Mouse (Mus musculus) liver, postnatal 0 days (tissue): ENCODE results near the gene C87436. TPM values are rescaled to one million over a fixed set of nuclear protein-coding genes. Genes with fewer than 3 reads are reported as not detected.

ENCODE experiments used
- ATAC-seq: fragments of 200-750 bp; cut with Nextera tagmentation; 2 replicates; pipeline ENCODE4 v1.8.0; 2017; ENCODE audit warnings: mild to moderate bottlenecking, moderate library complexity
- DNase-seq: peaks from one replicate; pipeline ENCODE4 v3.0.0-alpha.2; 2016
- H3K27ac ChIP-seq: fragments of 300-500 bp; sonication (generic); 2 replicates; pipeline ENCODE4 v1.5.1; 2014; ENCODE audit warnings: antibody characterized with exemption, moderate library complexity, mild to moderate bottlenecking, low read depth
- H3K27me3 ChIP-seq: fragments of 300-500 bp; sonication (generic); 2 replicates; pipeline ENCODE4 v1.6.1; 2014; ENCODE audit warnings: low read length, control low read depth, mixed read lengths; ENCODE audit not compliant: insufficient read depth
- H3K36me3 ChIP-seq: fragments of 300-500 bp; sonication (generic); replicated peaks from 2 replicates; pipeline ENCODE4 v1.6.1; 2014; ENCODE audit warnings: mild to moderate bottlenecking, control low read depth, low read length, moderate library complexity, mixed read lengths; ENCODE audit not compliant: insufficient read depth
- H3K4me1 ChIP-seq: fragments of 300-500 bp; sonication (generic); 2 replicates; pipeline ENCODE4 v1.6.1; 2014; ENCODE audit warnings: antibody characterized with exemption, mild to moderate bottlenecking, control low read depth; ENCODE audit not compliant: insufficient read depth
- H3K4me2 ChIP-seq: fragments of 300-500 bp; sonication (generic); 2 replicates; pipeline ENCODE4 v1.6.1; 2014; ENCODE audit warnings: low read depth, mild to moderate bottlenecking, low read length, moderate library complexity, mixed read lengths
- H3K4me3 ChIP-seq: fragments of 300-500 bp; sonication (generic); 2 replicates; pipeline ENCODE4 v1.5.1; 2014; ENCODE audit warnings: low read depth, low read length
- H3K9ac ChIP-seq: fragments of 300-500 bp; sonication (generic); replicated peaks from 2 replicates; pipeline ENCODE4 v1.6.1; 2014; ENCODE audit warnings: mild to moderate bottlenecking, moderate library complexity
- H3K9me3 ChIP-seq: fragments of 300-500 bp; sonication (generic); 2 replicates; pipeline ENCODE4 v1.6.1; 2016; ENCODE audit warnings: mild to moderate bottlenecking, control low read depth, low read length, mixed read lengths
- CTCF ChIP-seq: sonication (generic); IDR thresholded peaks from 2 replicates; pipeline ENCODE4 v1.5.1; 2016; ENCODE audit warnings: antibody characterized with exemption, low read depth
- EP300 ChIP-seq: IDR thresholded peaks from 2 replicates; pipeline ENCODE4 v1.6.1; 2016; ENCODE audit warnings: antibody characterized with exemption, low read depth, mild to moderate bottlenecking
- WGBS: fragments of 180-500 bp; shearing (Covaris S2); extraction: QIAGEN DNeasy Blood & Tissue Kit; methylation state at CpG from one replicate; pipeline ENCODE4 v1.1.7; 2014; ENCODE audit not compliant: insufficient replicate concordance; 5-methylcytosine and 5-hydroxymethylcytosine counted together
- polyA plus RNA-seq: library from polyadenylated mRNA; unstranded; fragments of >200 nt; fragmentation: Nextera tagmentation; extraction: Ambion mirVana; gene quantifications from 2 replicates; pipeline ENCODE4 v1.2.1, GENCODE M21; 2015

C87436 gene
- polyA plus RNA-seq = 9.5 and 10.4 TPM in 2 replicates

GRCm38 (mm10) chr6:86438272-86439118, at the start of gene C87436:
Gene C87436 (plus strand): TSS chr6:86438374.
- Histone ChIP-seq H3K4me3 (peak within 1 kb of the TSS; percentile 70), H3K27ac (peak within 1 kb of the TSS; percentile 99), H3K4me1 (peaks cover 10% of the 10 kb centered on the region), H3K9ac (peak within 1 kb of the TSS; percentile 91), H3K27me3 (no peaks in the 10 kb centered on the region), H3K9me3 (no peaks in the 10 kb centered on the region), H3K36me3 (peaks cover 13% of the 10 kb centered on the region), H3K4me2 (peak within 1 kb of the TSS; percentile 72)
- peak; percentile 72 for TF ChIP-seq CTCF
- TF ChIP-seq EP300 = peak; percentile 67; the same call in 1 of the 2 replicates
- DNase-seq (peak; percentile 95), ATAC-seq (peak; percentile 94)
- WGBS = under 1% methylated on average over 59 of the region's 59 CpGs

GRCm38 (mm10) chr6:86388461-86388860, 49.7 kb upstream of the C87436 start:
- Histone ChIP-seq H3K27me3 (no peaks in the 10 kb centered on the region), H3K9ac (no peak overlapping the region; the same call in 1 of the 2 replicates), H3K36me3 (peaks cover 43% of the 10 kb centered on the region), H3K4me2 (no peak overlapping the region), H3K4me1 (peaks cover 11% of the 10 kb centered on the region; the same call in 1 of the 2 replicates), H3K4me3 (no peak overlapping the region), H3K27ac (no peak overlapping the region), H3K9me3 (no peaks in the 10 kb centered on the region)
- TF ChIP-seq CTCF (no peak), EP300 (no peak)
- 73% methylated on average over 18 of the region's 18 CpGs for WGBS
- DNase-seq (no peak), ATAC-seq (no peak)

- no peak overlapping the region for H3K27ac ChIP-seq
- no peak overlapping the region for H3K4me2 ChIP-seq
- no peak overlapping the region for H3K9ac ChIP-seq
- no peak for TF ChIP-seq EP300
- TF ChIP-seq CTCF = peak; percentile 67
- H3K4me1 ChIP-seq = peaks cover 9% of the 10 kb centered on the region
- no peaks in the 10 kb centered on the region for H3K27me3 ChIP-seq
- H3K4me3 ChIP-seq = no peak overlapping the region
- WGBS = 85% methylated on average over 5 of the region's 5 CpGs
- DNase-seq (peak; percentile 48), ATAC-seq (no peak)
- no peaks in the 10 kb centered on the region for H3K9me3 ChIP-seq
- H3K36me3 ChIP-seq = peaks cover 39% of the 10 kb centered on the region
Measured at GRCm38 (mm10) chr6:86391326-86391725, 46.8 kb upstream of the C87436 start.

GRCm38 (mm10) chr6:86393187-86393586, 45.0 kb upstream of the C87436 start:
- H3K4me1 ChIP-seq = peaks cover 20% of the 10 kb centered on the region
- no peak for ATAC-seq

GRCm38 (mm10) chr6:86394078-86394720, 44.0 kb upstream of the C87436 start:
- no peak overlapping the region for H3K9ac ChIP-seq
- peaks cover 19% of the 10 kb centered on the region for H3K4me1 ChIP-seq
- DNase-seq = no peak
- TF ChIP-seq CTCF (no peak), EP300 (no peak)
- no peak overlapping the region for H3K4me3 ChIP-seq
- H3K4me2 ChIP-seq = no peak overlapping the region; the same call in none of the 2 replicates
- peaks cover 27% of the 10 kb centered on the region for H3K36me3 ChIP-seq
- no peak overlapping the region for H3K27ac ChIP-seq
- no peak for ATAC-seq
- no peaks in the 10 kb centered on the region for H3K27me3 ChIP-seq
- H3K9me3 ChIP-seq = no peaks in the 10 kb centered on the region
- WGBS = 86% methylated on average over 17 of the region's 17 CpGs

More at GRCm38 (mm10) chr6:86393187-86393586, 45.0 kb upstream of the C87436 start:
- no peak for DNase-seq
- H3K4me2 ChIP-seq = no peak overlapping the region
- no peak overlapping the region for H3K27ac ChIP-seq
- no peaks in the 10 kb centered on the region for H3K9me3 ChIP-seq
- 75% methylated on average over 1 of the region's 1 CpGs for WGBS
- H3K36me3 ChIP-seq = peaks cover 35% of the 10 kb centered on the region
- no peaks in the 10 kb centered on the region for H3K27me3 ChIP-seq
- no peak overlapping the region for H3K9ac ChIP-seq
- no peak overlapping the region for H3K4me3 ChIP-seq
- peak; percentile 42 for TF ChIP-seq CTCF
- no peak for TF ChIP-seq EP300

GRCm38 (mm10) chr6:86395021-86395420, 43.2 kb upstream of the C87436 start:
- DNase-seq = no peak
- H3K4me2 ChIP-seq = peak overlapping the region; percentile 87
- peak overlapping the region; percentile 24; the same call in 1 of the 2 replicates for H3K9ac ChIP-seq
- TF ChIP-seq EP300 = no peak
- no peak for TF ChIP-seq CTCF
- no peaks in the 10 kb centered on the region for H3K9me3 ChIP-seq
- WGBS = 57% methylated on average over 9 of the region's 9 CpGs
- H3K4me1 ChIP-seq = peaks cover 24% of the 10 kb centered on the region
- peaks cover 23% of the 10 kb centered on the region for H3K36me3 ChIP-seq
- H3K27ac ChIP-seq = peak overlapping the region; percentile 95
- peak overlapping the region; percentile 98; the same call in 1 of the 2 replicates for H3K4me3 ChIP-seq
- no peaks in the 10 kb centered on the region for H3K27me3 ChIP-seq
- ATAC-seq = no peak
